Mouse (Mus musculus) myocyte (in vitro differentiated cells): ENCODE measurements at regions not wholly inside any gene's neighbourhood (a gene's known extent, or its start where the extent isn't known, plus 50 kb on each side); places are given as distances from the start of the nearest gene placed in this dataset.
"Not testable (repeated sequence)": the region's sequence is repeated elsewhere in the genome, so short reads cannot be mapped to it uniquely, and the experiment has no call there.

Experiments used
- H3K27me3 ChIP-seq: one replicate; pipeline ENCODE4 v1.6.1; 2011; ENCODE audit not compliant: control insufficient read depth, insufficient read depth, insufficient read length
- H3K36me3 ChIP-seq: one replicate; pipeline ENCODE4 v1.6.1; 2011; ENCODE audit not compliant: control insufficient read depth, insufficient read depth
- H3K4me2 ChIP-seq: one replicate; pipeline ENCODE4 v1.6.1; 2011; ENCODE audit warnings: low read depth, control low read depth
- H3K4me3 ChIP-seq: one replicate; pipeline ENCODE4 v1.5.1; 2011; ENCODE audit warnings: mild to moderate bottlenecking, control low read depth, moderate library complexity
- H3K79me2 ChIP-seq: one replicate; pipeline ENCODE4 v1.6.1; 2011; ENCODE audit not compliant: control insufficient read depth, insufficient read depth
- H3ac ChIP-seq: one replicate; pipeline ENCODE4 v1.6.1; 2011; ENCODE audit not compliant: control insufficient read depth, insufficient read length
- CEBPB ChIP-seq: IDR thresholded peaks from 2 replicates; pipeline ENCODE4 v1.6.1; 2011; ENCODE audit warnings: mild to moderate bottlenecking, moderate library complexity; ENCODE audit not compliant: poor library complexity, insufficient read depth, severe bottlenecking
- E2F4 ChIP-seq: IDR thresholded peaks from one replicate; pipeline ENCODE4 v1.6.1; 2011; ENCODE audit warnings: mild to moderate bottlenecking, control low read depth, moderate library complexity; ENCODE audit not compliant: insufficient read depth
- MAX ChIP-seq: IDR thresholded peaks from one replicate; pipeline ENCODE4 v1.6.1; 2011; ENCODE audit warnings: low read depth, mild to moderate bottlenecking, control low read depth
- MYOD1 ChIP-seq, 3 experiments: IDR thresholded peaks; one replicate each; pipeline ENCODE4 v1.6.1; 2011; ENCODE audit warnings: control low read depth in 2 of 3, low read depth in 2 of 3, mild to moderate bottlenecking in 2 of 3, moderate library complexity in 1 of 3; ENCODE audit not compliant: insufficient read length in 2 of 3, control insufficient read depth in 1 of 3
- MYOG ChIP-seq, 3 experiments: IDR thresholded peaks; one replicate each; pipeline ENCODE4 v1.6.1; 2011; ENCODE audit warnings: control low read depth in 2 of 3, low read depth in 2 of 3, mild to moderate bottlenecking in 2 of 3; ENCODE audit not compliant: insufficient read length in 2 of 3, control insufficient read depth in 1 of 3, insufficient read depth in 1 of 3
- POLR2A ChIP-seq: IDR thresholded peaks from one replicate; pipeline ENCODE4 v1.6.1; 2011; ENCODE audit warnings: low read depth, mild to moderate bottlenecking, control low read depth, moderate library complexity; ENCODE audit not compliant: insufficient read length
- POLR2AphosphoS2 ChIP-seq: IDR thresholded peaks from one replicate; pipeline ENCODE4 v1.6.1; 2011; ENCODE audit warnings: low read depth, control low read depth; ENCODE audit not compliant: insufficient read length
- REST ChIP-seq: IDR thresholded peaks from one replicate; pipeline ENCODE4 v1.6.1; 2011; ENCODE audit warnings: mild to moderate bottlenecking, control low read depth, moderate library complexity; ENCODE audit not compliant: insufficient read depth, insufficient read length
- SRF ChIP-seq: IDR thresholded peaks from one replicate; pipeline ENCODE4 v1.6.1; 2011; ENCODE audit warnings: low read depth; ENCODE audit not compliant: control insufficient read depth, insufficient read length
- TCF12 ChIP-seq: IDR thresholded peaks from one replicate; pipeline ENCODE4 v1.6.1; 2011; ENCODE audit warnings: mild to moderate bottlenecking, control low read depth; ENCODE audit not compliant: poor library complexity, insufficient read depth, severe bottlenecking
- TCF3 ChIP-seq: IDR thresholded peaks from one replicate; pipeline ENCODE4 v1.6.1; 2011; ENCODE audit warnings: low read depth, control low read depth; ENCODE audit not compliant: insufficient read length
- USF1 ChIP-seq: IDR thresholded peaks from one replicate; pipeline ENCODE4 v1.6.1; 2011; ENCODE audit warnings: low read depth, mild to moderate bottlenecking, control low read depth, moderate library complexity

DNA sequence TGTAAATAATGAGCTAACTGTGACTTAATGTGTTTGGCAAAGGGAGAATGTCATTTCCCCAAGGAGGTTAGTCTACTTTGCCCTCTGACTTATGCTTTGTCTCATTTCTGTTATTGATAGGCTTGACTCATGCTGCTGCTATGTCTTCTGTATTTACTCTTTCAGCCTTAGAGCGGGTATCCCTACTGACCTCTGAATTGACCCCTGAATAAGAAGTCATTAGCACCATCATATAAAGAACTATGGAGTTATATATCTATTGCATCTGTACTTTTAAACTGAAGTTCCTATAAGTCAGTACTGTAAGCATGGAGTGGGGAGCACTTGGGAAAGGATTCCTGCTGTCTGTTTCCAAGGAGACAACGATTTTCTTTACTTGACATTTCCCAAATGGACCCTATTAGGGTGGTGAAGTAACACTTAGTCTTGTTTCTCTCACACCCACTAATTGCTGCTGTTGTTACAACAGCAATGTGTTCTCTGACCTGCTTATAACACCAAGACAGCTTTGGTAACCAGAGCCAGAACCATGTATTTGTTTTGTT is 75.3 kb upstream of the Cwc22 start:
- Histone ChIP-seq H3K27me3 (no peaks in the 10 kb centered on the region), H3K79me2 (no peaks in the 10 kb centered on the region), H3K4me3 (no peak overlapping the region), H3ac (no peak overlapping the region), H3K4me2 (no peak overlapping the region), H3K36me3 (no peaks in the 10 kb centered on the region)
- TF ChIP-seq TCF12, result no peak
- no peak for TF ChIP-seq CEBPB
- no peak for TF ChIP-seq TCF3
- TF ChIP-seq POLR2AphosphoS2, result no peak
- TF ChIP-seq E2F4, result no peak
- TF ChIP-seq USF1, result no peak
- TF ChIP-seq REST, result no peak
- TF ChIP-seq MAX, result no peak
- no peak for TF ChIP-seq SRF
- TF ChIP-seq MYOG (IDR thresholded peaks at IDR 0.05; ENCODE audit: control insufficient read depth in 1 of 3, insufficient read depth in 1 of 3, insufficient read length in 2 of 3, low read depth in 2 of 3), result no peak

DNA sequence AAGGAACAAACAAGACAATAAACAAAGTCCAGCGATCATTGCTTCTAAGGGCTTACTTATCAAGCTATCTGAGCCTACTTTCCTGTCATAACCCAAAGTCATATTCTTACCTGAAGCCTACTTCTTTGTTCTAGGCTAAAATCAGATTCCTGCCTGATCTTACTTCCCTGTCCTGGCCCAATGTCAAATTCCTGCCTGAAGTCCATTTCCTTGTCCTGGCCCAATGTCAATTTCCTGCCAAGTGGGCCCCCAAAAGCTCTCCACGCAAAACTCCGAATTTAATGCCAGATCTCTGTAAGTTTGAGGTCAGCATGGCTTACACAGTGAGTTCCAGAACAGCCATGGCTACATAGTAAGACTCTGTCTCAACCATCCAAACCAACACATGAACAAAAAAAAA is 74.3 kb upstream of the Cwc22 start:
- Histone ChIP-seq H3K4me2 (no peak overlapping the region), H3ac (no peak overlapping the region), H3K27me3 (no peaks in the 10 kb centered on the region), H3K79me2 (no peaks in the 10 kb centered on the region), H3K4me3 (no peak overlapping the region), H3K36me3 (no peaks in the 10 kb centered on the region)
- TF ChIP-seq CEBPB, result no peak
- no peak for TF ChIP-seq SRF
- no peak for TF ChIP-seq USF1
- TF ChIP-seq MYOG (IDR thresholded peaks at IDR 0.05; ENCODE audit: control insufficient read depth in 1 of 3, insufficient read depth in 1 of 3, insufficient read length in 2 of 3, low read depth in 2 of 3), result no peak
- TF ChIP-seq REST, result no peak
- no peak for TF ChIP-seq TCF12
- TF ChIP-seq MYOD1 (IDR thresholded peaks at IDR 0.05; ENCODE audit: control insufficient read depth in 1 of 3, insufficient read length in 2 of 3, low read depth in 2 of 3), result no peak
- TF ChIP-seq E2F4, result no peak
- TF ChIP-seq MAX, result no peak
- TF ChIP-seq TCF3, result no peak
- no peak for TF ChIP-seq POLR2A
- no peak for TF ChIP-seq POLR2AphosphoS2

GRCm38 (mm10) chr2:78019916-78020315 is 73.7 kb upstream of the Cwc22 start:
- no peaks in the 10 kb centered on the region for H3K79me2 ChIP-seq
- H3K27me3 ChIP-seq, result no peaks in the 10 kb centered on the region
- no peak overlapping the region for H3K4me2 ChIP-seq
- no peak overlapping the region for H3ac ChIP-seq
- H3K36me3 ChIP-seq, result no peaks in the 10 kb centered on the region
- no peak overlapping the region for H3K4me3 ChIP-seq
- no peak for TF ChIP-seq USF1

GRCm38 (mm10) chr2:78012441-78012840 is 66.3 kb upstream of the Cwc22 start:
- not testable (repeated sequence) for H3K27me3 ChIP-seq, H3ac ChIP-seq, H3K36me3 ChIP-seq, H3K4me3 ChIP-seq, H3K4me2 ChIP-seq, H3K79me2 ChIP-seq

DNA sequence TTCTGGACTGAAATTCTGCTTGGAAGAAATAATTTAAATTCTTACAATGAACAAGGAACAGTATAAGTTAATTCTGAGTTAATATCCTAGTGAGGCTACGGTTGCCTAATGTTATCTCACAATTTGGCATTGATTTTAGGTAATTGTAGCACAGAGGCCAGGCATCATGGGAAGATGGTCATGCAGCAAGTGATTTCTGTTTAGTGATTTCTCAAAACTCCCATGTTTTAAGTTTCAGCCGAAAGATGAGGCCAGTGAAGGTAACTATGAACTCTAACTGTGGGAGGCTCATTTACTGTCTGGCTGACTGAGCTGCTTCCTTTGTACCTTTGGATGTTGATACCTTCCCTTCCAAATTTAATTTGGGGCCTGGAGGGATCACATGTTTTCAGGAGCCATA is 65.6 kb upstream of the Cwc22 start:
- Histone ChIP-seq H3ac (no peak overlapping the region), H3K79me2 (no peaks in the 10 kb centered on the region), H3K36me3 (no peaks in the 10 kb centered on the region), H3K4me3 (no peak overlapping the region), H3K4me2 (no peak overlapping the region), H3K27me3 (no peaks in the 10 kb centered on the region)
- TF ChIP-seq E2F4 (no peak), MYOG (IDR thresholded peaks at IDR 0.05; ENCODE audit: control insufficient read depth in 1 of 3, insufficient read depth in 1 of 3, insufficient read length in 2 of 3, low read depth in 2 of 3) (no peak)

- Histone ChIP-seq H3K4me3 (no peak overlapping the region), H3K79me2 (no peaks in the 10 kb centered on the region)
- TF ChIP-seq TCF3 (no peak), USF1 (no peak), E2F4 (no peak), MYOD1 (IDR thresholded peaks at IDR 0.05; ENCODE audit: control insufficient read depth in 1 of 3, insufficient read length in 2 of 3, low read depth in 2 of 3) (no peak), POLR2AphosphoS2 (no peak), POLR2A (no peak), CEBPB (no peak), SRF (no peak), REST (no peak), TCF12 (no peak), MAX (no peak), MYOG (IDR thresholded peaks at IDR 0.05; ENCODE audit: control insufficient read depth in 1 of 3, insufficient read depth in 1 of 3, insufficient read length in 2 of 3, low read depth in 2 of 3) (no peak)
Measured at GRCm38 (mm10) chr2:78011051-78011800, 65.1 kb upstream of the Cwc22 start.

More at GRCm38 (mm10) chr2:78011051-78011800, 65.1 kb upstream of the Cwc22 start:
- no peaks in the 10 kb centered on the region for H3K27me3 ChIP-seq
- no peak overlapping the region for H3K4me2 ChIP-seq
- no peak overlapping the region for H3ac ChIP-seq
- no peaks in the 10 kb centered on the region for H3K36me3 ChIP-seq
